Mouse (Mus musculus): ENCODE data around the gene Myo18a. TPM values are rescaled to one million over a fixed set of nuclear protein-coding genes. Genes with fewer than 3 reads are reported as not detected.

Gene Myo18a
- polyA plus RNA-seq, 1 experiment, result 93.1 TPM

- TF ChIP-seq CTCF (conservative IDR thresholded peaks at IDR 0.05; ENCODE audit: insufficient read depth, insufficient read length, low read depth, low read length) (no peak), POLR2A (IDR thresholded peaks at IDR 0.05; ENCODE audit: low read depth, low read length) (no peak)
- 84% methylated on average over 12 of the region's 12 CpGs for WGBS
- no peak overlapping the region for H3K4me3 ChIP-seq (ENCODE audit: insufficient read depth, low read depth, low read length)
These were observed 101.7 kb downstream of the Myo18a start for GRCm38 (mm10) chr11:77864771-77865170.

GRCm38 (mm10) chr11:77867419-77868083, 104.5 kb downstream of the Myo18a start:
- TF ChIP-seq CTCF (conservative IDR thresholded peaks at IDR 0.05; ENCODE audit: insufficient read depth, insufficient read length, low read depth, low read length) (no peak), POLR2A (IDR thresholded peaks at IDR 0.05; ENCODE audit: low read depth, low read length) (no peak)
- peaks cover 2% of the 10 kb centered on the region for H3K36me3 ChIP-seq (ENCODE audit: control insufficient read depth, insufficient read depth, low read length)
- no peak overlapping the region for H3K27ac ChIP-seq (ENCODE audit: insufficient read depth, low read depth, low read length)
- no peaks in the 10 kb centered on the region for H3K27me3 ChIP-seq (replicated peaks; ENCODE audit: control insufficient read depth, insufficient read depth, low read length)
- DNase-seq, result no peak
- peaks cover 12% of the 10 kb centered on the region for H3K4me1 ChIP-seq (ENCODE audit: control insufficient read depth, insufficient read depth, low read length)
- WGBS, result 55% methylated on average over 12 of the region's 12 CpGs
- no peak overlapping the region for H3K4me3 ChIP-seq (ENCODE audit: insufficient read depth, low read depth, low read length)

More at GRCm38 (mm10) chr11:77864771-77865170, 101.7 kb downstream of the Myo18a start:
- H3K27me3 ChIP-seq (replicated peaks; ENCODE audit: control insufficient read depth, insufficient read depth, low read length), result no peaks in the 10 kb centered on the region
- peaks cover 4% of the 10 kb centered on the region for H3K36me3 ChIP-seq (ENCODE audit: control insufficient read depth, insufficient read depth, low read length)
- peaks cover 14% of the 10 kb centered on the region for H3K4me1 ChIP-seq (ENCODE audit: control insufficient read depth, insufficient read depth, low read length)
- DNase-seq, result no peak
- H3K27ac ChIP-seq (ENCODE audit: insufficient read depth, low read depth, low read length), result no peak overlapping the region

GRCm38 (mm10) chr11:77871436-77871835, 108.4 kb downstream of the Myo18a start:
- 47% methylated on average over 4 of the region's 4 CpGs for WGBS
- DNase-seq, result peak; percentile 33
- H3K27me3 ChIP-seq (replicated peaks; ENCODE audit: control insufficient read depth, insufficient read depth, low read length), result no peaks in the 10 kb centered on the region
- H3K36me3 ChIP-seq (ENCODE audit: control insufficient read depth, insufficient read depth, low read length), result no peaks in the 10 kb centered on the region
- peaks cover 8% of the 10 kb centered on the region; the same call in 1 of the 2 replicates for H3K4me1 ChIP-seq (ENCODE audit: control insufficient read depth, insufficient read depth, low read length)
- TF ChIP-seq POLR2A (IDR thresholded peaks at IDR 0.05; ENCODE audit: low read depth, low read length) (no peak), CTCF (conservative IDR thresholded peaks at IDR 0.05; ENCODE audit: insufficient read depth, insufficient read length, low read depth, low read length) (no peak)
- H3K4me3 ChIP-seq (ENCODE audit: insufficient read depth, low read depth, low read length), result no peak overlapping the region
- H3K27ac ChIP-seq (ENCODE audit: insufficient read depth, low read depth, low read length), result no peak overlapping the region

- Histone ChIP-seq H3K27ac (ENCODE audit: insufficient read depth, low read depth, low read length) (no peak overlapping the region), H3K36me3 (ENCODE audit: control insufficient read depth, insufficient read depth, low read length) (no peaks in the 10 kb centered on the region), H3K4me3 (ENCODE audit: insufficient read depth, low read depth, low read length) (no peak overlapping the region), H3K27me3 (replicated peaks; ENCODE audit: control insufficient read depth, insufficient read depth, low read length) (no peaks in the 10 kb centered on the region), H3K4me1 (ENCODE audit: control insufficient read depth, insufficient read depth, low read length) (peaks cover 8% of the 10 kb centered on the region; the same call in 1 of the 2 replicates)
- no peak for TF ChIP-seq POLR2A (IDR thresholded peaks at IDR 0.05; ENCODE audit: low read depth, low read length)
- no peak for TF ChIP-seq CTCF (conservative IDR thresholded peaks at IDR 0.05; ENCODE audit: insufficient read depth, insufficient read length, low read depth, low read length)
- no peak for DNase-seq
- 6% methylated on average over 11 of the region's 11 CpGs for WGBS
These were observed 109.2 kb downstream of the Myo18a start for GRCm38 (mm10) chr11:77872236-77872635.

- DNase-seq, result no peak
- H3K36me3 ChIP-seq (ENCODE audit: control insufficient read depth, insufficient read depth, low read length), result no peaks in the 10 kb centered on the region
- no peak overlapping the region for H3K4me3 ChIP-seq (ENCODE audit: insufficient read depth, low read depth, low read length)
- 15% methylated on average over 7 of the region's 7 CpGs for WGBS
- no peak overlapping the region for H3K27ac ChIP-seq (ENCODE audit: insufficient read depth, low read depth, low read length)
- H3K4me1 ChIP-seq (ENCODE audit: control insufficient read depth, insufficient read depth, low read length), result peaks cover 8% of the 10 kb centered on the region; the same call in 1 of the 2 replicates
- TF ChIP-seq CTCF (conservative IDR thresholded peaks at IDR 0.05; ENCODE audit: insufficient read depth, insufficient read length, low read depth, low read length), result no peak
- TF ChIP-seq POLR2A (IDR thresholded peaks at IDR 0.05; ENCODE audit: low read depth, low read length), result no peak
- no peaks in the 10 kb centered on the region for H3K27me3 ChIP-seq (replicated peaks; ENCODE audit: control insufficient read depth, insufficient read depth, low read length)
These were observed 109.6 kb downstream of the Myo18a start for GRCm38 (mm10) chr11:77872685-77873084.

GRCm38 (mm10) chr11:77873116-77873515, 110.1 kb downstream of the Myo18a start:
- Histone ChIP-seq H3K4me1 (ENCODE audit: control insufficient read depth, insufficient read depth, low read length) (peaks cover 8% of the 10 kb centered on the region; the same call in 1 of the 2 replicates), H3K36me3 (ENCODE audit: control insufficient read depth, insufficient read depth, low read length) (no peaks in the 10 kb centered on the region), H3K4me3 (ENCODE audit: insufficient read depth, low read depth, low read length) (no peak overlapping the region), H3K27ac (ENCODE audit: insufficient read depth, low read depth, low read length) (no peak overlapping the region), H3K27me3 (replicated peaks; ENCODE audit: control insufficient read depth, insufficient read depth, low read length) (no peaks in the 10 kb centered on the region)
- no peak for DNase-seq
- TF ChIP-seq POLR2A (IDR thresholded peaks at IDR 0.05; ENCODE audit: low read depth, low read length), result no peak
- TF ChIP-seq CTCF (conservative IDR thresholded peaks at IDR 0.05; ENCODE audit: insufficient read depth, insufficient read length, low read depth, low read length), result no peak
- 43% methylated on average over 3 of the region's 3 CpGs for WGBS

GRCm38 (mm10) chr11:77874685-77875231, 111.7 kb downstream of the Myo18a start:
- WGBS, result 63% methylated on average over 6 of the region's 6 CpGs
- DNase-seq, result no peak
- Histone ChIP-seq H3K4me3 (ENCODE audit: insufficient read depth, low read depth, low read length) (no peak overlapping the region), H3K27ac (ENCODE audit: insufficient read depth, low read depth, low read length) (no peak overlapping the region), H3K36me3 (ENCODE audit: control insufficient read depth, insufficient read depth, low read length) (no peaks in the 10 kb centered on the region), H3K4me1 (ENCODE audit: control insufficient read depth, insufficient read depth, low read length) (peaks cover 8% of the 10 kb centered on the region; the same call in 1 of the 2 replicates), H3K27me3 (replicated peaks; ENCODE audit: control insufficient read depth, insufficient read depth, low read length) (no peaks in the 10 kb centered on the region)
- TF ChIP-seq CTCF (conservative IDR thresholded peaks at IDR 0.05; ENCODE audit: insufficient read depth, insufficient read length, low read depth, low read length) (no peak), POLR2A (IDR thresholded peaks at IDR 0.05; ENCODE audit: low read depth, low read length) (no peak)

Data from kidney, adult 2 months (tissue).